Mouse (Mus musculus): ENCODE results near the gene Gm5089.

Gm5089 gene

DNA sequence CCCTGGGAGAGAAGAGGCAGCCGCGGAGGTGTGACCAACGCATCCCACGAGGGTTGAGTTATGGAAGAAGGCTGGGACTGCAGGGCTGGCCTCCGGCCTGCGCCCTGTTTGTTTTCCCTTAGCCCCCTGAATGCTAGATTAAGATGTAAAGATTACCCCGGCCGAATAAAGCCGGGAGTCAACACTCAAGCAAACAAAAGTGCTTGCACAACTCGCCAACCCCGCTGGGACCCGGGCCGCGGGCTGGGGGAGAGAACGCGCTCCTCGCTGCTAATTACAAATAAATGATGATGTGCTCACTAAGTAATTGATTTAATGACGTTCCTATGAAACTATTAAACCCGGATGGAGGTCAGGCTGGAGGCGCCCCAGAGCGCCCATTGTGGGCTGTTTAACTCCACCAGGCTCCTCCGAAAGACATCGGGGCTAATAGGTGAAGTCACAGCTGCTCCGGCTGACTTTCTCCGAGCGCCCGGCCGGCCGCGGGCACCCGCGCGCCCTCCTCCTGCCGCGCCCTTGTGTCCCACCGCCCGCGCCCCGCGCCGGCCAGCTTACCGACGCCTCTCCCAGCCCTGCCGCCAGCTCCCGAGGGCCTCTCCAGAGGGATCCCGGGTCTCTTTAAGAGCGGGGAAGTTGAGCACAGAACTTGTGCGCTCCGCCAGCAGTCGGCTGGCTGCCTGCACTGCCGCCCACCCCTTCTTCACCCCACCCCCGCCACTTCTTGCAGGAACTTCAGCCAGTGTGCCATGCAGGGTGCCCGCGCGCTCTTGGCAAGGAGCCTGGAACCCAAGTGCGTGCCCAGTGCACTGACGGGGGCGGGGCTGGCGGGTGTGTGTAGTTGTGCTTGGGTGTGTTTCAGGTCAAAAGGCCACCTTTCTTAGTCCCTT, at the start of gene Gm5089:
Gene Gm5089 (minus strand): TSS at position 620 of the 887 bp plus-strand sequence.
- DNase-seq, result peak; percentile 66 to 78

DNA sequence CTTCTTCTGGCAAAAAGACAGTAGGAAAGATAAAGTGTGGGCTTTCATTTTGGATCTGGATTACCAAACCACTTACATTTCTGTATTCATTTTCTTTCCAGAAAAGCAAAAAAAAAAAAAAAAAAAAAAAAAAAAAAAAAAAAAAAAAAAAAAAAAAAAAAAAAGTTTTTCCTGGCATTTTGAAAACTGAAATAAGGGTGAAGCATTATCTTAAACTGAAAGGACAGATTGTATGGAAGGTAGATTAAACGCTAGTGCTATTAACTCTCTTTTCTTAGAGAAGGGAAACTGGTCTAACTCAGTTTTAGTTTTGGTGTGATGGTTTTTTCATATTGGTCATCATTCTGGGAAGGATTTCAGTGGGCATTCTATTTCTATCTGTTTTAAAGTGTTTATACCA, 41.1 kb upstream of the Gm5089 start:
- no peak for DNase-seq

DNA sequence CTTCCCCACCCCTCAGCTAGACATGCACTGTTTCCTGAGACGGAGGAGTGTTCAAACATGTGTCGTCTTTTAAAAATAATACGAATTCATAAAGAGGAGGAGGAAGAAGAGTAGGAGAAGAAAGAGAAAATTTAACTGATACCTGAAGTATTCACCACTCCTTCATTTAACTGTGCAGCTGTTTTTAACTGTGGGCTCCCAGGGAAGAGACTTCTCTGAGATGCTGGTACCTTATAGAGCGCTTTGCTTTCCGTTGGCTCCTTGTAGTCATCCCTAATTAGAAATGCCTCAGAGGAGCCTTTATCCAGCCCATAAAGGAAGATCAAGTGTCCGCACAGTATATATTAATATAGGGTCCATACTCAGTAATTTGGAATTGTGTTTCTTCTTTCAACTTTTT, 40.6 kb upstream of the Gm5089 start:
- DNase-seq, result no peak

DNA sequence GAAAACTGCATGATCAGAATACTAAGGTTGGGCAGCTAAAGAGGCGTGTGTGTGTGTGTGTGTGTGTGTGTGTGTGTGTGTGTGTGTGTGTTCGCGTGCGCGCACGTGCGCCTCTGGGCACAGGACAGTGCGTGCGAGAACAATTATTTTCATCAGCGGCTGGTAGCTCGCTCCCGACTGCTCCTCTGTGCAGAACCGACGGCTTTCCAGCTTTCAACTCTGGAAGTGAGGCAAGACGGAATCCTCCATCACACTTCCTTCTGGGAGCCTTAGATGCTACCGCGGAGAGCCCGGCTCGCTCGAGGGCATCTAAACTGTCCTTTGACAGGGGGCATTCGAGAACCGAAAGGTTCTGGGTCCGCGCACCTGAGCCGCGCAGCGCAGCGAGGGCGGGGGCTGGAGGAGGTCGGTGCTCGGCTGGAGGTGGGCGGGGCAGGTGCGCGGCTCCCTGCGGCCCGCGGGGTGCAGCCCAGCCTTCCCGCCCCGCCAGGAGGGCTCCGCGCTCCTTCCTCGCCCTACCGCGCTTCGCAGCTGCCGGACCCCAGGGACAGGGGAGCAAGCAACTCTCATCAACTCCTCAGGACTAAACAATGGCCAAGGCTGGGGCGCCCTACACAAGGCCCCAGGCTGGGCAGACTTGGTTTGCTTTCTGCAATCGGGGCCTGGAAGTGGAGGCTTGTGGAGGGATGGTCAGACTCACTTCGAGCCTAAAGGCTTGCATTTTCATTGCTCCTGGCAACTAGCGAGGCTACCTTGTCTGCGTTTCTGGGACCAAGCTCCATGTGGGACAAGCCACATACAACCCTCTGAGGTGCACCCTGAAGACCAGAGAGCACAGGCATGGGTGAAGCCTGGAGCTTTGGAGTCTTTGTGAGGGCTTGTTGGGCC, 39.8 kb upstream of the Gm5089 start, which contains the start of gene Gm10837:
Gene Gm10837 (plus strand): TSS at position 146 of the 888 bp plus-strand sequence.
- DNase-seq, result no peak

DNA sequence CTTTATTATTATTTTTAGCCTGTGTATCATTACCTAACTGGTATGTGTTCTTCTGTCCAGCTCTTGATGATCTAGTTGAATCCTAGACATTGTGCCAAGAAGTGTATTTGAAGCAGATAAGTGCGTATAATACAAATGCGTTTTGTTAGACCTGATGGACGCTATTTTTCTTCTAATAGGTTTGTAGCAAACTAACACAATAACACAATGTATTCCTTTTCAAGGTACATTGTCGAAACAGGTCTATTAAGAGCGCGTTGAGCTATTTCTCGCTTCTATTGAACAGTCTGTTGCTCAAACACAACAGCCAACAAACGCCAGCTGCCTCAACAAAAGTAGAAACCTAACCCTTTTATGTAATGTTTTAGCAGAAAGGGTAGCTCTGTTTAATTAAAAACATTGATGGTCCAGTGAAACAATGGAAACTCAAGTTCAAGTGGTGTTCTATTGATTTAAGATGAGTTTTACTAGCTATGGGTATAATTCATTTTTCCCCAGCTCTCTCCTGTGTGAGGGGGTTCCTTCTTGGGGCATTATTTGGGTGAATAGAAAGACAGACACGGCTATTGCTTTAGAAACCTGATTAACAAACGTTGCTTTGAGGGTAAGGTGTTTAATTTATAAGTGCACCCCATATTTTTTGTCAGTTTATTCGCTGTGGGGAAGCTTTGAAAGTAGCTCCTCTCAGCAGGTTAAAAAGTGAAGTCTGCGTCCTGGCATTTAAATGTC, 38.9 kb upstream of the Gm5089 start:
- no peak for DNase-seq

DNA sequence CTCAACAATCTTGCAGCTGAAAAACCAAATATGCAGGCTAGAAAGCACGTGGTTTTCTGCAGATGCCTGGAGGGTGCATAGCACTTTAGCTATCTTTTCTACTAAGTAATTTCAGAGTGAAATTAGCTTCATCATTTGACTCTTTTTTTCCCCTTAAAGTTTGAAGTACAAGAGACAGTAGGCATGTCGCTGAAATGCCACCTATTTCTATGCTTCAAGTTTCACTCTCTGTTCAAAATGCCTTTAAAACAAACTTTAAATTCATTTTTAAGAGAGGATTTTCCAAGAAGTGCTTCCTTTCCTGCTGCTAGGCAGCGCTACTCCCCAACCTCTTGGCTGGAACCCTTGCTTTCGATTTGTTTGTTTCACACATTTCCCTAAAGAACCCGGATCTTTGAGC, 38.1 kb upstream of the Gm5089 start:
- DNase-seq, result no peak

DNA sequence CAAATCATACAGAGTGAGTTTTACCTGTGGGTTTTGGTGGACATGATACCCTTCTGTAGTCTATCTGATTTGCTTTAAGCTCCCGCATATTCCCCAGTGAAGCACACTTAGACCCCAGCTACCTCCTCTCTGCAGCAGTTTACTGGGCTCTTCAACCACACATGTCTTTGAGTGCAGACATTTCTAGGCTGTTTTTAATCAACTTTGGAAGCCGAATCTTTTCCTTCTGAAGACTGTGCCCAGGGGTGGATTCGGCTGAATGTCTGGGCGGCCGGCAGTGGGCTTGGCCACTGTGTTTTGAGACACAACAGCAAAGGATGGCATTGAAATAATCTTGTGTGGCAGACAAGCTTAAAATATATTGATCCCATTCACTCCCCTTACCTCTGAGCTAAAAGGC, 36.5 kb upstream of the Gm5089 start:
- DNase-seq, result no peak

DNA sequence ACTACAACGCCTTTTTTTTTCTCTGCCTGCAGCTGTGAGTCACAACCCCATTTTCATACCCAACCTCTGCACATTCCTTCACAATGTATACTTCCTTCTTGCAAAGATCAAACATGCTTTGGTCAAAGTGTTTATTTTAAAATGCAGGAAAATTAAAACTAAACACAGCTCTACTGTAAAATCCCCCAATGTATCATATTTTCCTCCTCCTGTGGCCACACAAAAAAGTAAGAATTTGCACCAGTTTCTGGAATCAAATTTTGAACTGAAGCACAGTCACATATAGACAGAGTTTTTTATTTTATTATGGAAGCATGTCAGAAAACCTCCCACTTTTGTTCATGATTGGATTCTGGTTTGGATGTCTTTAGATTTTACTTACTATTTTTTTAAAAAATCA, 35.7 kb upstream of the Gm5089 start:
- no peak for DNase-seq

DNA sequence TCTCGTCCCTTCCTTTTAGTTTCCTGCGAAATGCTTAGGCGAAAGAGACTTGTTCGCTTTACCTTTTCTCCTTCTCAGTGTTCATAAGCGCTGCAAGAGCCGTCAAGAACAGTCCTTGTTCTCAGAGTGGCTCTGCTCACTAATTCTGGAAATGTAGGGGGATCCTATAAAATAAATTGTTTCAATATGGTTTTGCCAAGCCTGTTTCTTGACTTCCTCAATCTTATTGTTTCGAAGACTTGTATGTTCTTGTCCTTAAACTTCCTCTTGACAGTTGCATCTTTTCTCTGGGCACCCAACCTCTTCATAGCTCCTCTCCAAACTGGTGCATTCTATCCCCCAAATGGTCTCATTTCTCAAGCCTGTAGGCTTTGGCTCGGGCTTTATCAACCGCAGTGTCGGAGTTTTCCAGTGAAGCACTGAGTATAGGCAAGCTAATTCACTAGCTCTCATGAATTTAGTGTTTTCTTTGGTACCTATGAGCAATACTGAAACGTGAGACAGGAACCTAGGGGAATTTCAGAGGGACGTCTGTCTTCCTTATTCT, 34.8 kb upstream of the Gm5089 start:
- DNase-seq, result no peak

DNA sequence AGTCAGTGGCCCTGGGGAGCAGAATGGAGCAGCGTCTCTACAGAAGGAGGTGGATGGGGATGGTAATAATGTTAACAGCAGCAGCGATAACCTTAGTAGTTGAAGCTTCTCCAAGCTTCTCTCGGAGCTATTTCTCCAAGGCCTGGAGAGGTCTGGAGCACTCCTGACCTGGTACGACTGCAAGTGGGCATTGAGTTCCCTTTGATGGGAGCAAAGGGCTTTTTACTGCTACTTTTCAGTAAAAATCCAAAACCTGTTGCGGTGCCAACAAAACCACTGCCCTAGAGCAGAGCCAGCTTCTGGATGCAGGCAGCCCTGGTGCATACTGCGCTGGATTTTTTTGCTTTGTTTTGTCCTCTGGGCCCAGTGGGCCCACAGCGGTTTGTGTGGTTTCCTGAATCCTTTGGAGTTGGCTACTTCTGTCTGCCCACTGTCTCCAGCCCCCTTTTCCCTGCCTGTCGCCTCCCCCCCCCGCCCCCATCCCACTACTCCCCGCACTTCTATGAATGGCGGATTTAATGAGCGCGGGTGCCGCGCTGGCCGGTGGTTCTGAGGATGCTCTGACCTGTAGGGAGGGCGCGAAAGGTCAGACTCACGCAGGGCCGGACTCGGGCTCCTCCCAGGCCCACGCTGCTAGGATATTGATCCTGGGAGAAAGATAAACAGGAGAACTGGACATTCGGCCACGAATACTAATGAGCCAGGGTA, 34.1 kb upstream of the Gm5089 start:
- DNase-seq, result no peak

DNA sequence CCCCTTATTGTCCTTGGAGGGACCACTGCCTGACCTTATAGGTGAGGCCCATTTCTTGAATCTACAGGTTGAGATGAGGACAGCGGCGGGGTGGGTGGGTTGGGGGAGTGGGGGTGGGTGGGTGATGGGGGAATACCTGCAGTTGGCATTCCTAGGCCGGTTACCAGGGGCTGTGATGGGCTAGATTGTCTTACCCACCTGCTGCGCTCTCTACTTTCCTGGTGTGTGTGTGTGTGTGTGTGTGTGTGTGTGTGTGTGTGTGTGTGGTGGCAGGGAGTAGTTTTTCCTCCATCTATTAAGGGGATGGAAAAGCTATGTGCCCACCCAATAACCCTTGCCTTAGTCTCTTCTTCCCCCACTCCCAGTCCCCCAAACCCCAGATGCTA, 33.5 kb upstream of the Gm5089 start:
- no peak for DNase-seq

DNA sequence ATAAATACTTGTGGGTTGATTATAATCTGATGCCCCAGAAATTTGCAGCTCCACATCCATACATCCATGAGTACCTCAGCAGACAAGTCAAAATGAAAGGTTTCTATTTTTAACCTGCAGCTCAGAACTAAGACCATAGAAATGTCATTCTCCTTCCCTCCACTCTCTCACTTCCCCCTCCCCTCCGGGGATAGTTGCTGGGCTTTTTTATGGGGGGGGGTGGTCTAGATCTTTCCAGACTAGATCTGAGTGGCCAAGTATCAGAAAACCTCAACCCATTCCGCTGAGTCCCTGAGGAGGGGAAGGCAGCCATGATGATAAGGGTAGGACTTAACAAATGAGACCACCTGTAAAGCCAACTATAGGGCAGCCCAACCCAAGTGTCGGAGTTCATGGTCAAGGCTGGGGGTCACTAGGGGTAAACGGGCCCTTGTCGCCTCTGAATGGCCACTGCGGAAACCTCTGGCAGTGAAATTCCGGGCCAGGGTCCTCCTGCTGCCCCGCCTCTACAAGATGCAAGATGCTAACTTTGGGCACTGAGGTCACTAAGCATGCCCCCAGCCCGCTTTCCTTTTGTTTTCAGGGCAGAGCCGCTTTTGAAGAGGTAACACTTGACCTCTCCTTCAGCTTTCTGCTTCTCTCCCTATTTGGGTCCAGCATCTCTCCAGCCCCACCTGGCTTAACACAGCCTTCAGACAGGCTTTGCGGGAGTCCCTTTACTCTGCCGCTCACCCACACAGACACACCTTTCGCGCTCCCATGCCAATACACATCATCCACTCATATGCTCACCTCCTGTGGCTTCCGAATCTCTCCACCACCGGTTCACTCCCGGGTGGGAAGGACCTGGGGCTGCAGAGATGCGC, 32.9 kb upstream of the Gm5089 start:
- no peak for DNase-seq

DNA sequence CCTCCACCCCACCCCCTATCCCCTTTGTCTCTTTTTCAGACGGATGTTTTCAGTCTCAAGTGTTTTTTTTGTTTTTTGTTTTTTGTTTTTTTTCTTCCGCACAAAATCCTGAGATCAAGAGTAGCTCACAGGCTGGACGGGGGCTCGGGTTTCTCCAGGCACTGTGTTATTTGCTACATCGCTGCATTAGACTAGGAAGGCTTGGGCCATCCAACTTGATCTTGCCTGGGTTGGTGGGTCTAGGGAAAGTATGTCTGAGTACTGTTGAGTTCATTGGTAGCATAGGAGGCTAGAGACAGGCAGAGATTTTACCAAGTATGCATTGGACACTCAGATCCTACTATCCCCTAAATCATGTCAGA, 32.1 kb upstream of the Gm5089 start:
- DNase-seq, result no peak

DNA sequence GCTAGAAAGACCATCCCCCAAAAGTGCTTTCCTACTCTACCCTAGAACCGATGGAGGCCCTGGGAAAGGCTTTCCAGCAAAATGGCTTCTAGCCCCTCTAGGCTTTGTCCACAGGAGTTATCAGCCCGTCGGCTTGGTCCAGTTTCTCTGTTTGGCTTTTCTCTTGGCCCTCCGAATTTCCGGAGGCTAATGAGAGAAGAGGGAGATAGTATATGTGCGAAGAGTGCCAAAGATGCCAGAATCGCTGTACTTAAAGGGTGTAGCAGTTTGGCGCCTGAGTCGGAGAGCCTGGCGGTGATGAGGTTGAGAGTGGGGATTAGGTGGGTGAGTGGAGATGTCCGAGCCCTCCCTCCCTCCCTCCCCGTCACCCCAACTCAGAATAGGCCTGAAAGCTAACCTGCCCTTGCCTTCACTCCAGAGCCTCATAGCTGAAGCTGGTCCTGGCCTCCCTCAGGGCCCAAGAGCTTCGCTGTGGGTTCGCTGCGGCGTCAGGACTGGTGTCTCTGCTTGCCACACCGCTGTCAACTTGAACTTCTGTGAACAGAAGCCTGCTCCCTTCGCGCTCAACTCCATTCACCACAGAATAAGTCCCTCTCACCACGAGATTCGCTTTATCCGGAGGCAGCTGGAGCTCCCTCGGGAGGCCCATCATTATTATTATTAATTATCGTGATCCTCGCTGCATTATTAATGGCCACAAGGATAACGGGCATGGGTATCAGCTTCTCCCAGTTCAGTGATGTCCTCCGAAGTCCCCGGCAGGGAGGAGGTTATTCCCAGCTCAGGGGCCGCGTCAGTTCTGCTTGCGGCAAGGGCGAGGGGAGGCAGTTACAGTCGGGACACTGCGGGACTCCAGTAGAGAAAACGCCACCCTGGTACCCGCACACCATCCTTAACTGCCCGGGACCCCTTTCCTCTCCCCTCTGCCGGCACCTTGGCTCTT, 31.4 kb upstream of the Gm5089 start:
- DNase-seq, result no peak

DNA sequence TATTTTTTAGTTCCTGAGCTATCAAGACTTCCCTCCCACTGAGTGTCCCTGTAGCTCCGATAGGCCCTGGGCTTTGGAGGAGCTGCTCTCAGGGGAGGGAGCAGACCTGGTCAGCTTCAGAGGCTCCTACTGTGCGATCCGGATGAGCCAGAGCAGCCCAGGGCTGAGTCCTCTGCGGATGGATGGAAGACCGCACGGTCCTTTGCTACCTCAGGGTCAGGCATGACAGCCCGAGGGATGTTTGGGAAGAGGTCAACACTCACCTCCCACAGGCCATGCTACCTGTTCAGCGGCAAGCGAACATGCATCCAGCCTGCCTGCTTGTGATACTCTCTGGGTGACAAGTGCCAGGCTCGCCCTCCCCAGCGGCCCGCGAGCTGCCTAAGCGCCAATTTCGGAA, 30.3 kb upstream of the Gm5089 start:
- no peak for DNase-seq

DNA sequence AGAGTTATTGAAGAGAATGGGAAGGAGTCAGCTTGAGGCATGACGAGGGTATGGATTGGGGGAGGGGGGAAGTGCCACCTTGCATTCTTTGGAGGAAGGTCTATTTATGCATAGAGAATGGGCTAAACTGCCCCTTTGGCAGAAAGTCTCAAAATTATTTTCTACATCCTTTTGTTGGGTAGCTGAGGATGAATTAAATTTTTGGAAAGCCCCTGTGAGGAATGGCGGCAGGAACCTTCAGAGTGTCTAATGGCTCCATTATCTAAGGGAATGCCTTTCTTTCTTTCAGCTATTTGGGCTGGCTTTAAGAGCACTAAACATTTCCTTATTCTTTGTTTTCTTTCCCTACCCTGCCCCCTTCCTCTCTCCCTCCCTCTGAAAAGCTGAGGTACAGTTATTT, 29.4 kb upstream of the Gm5089 start:
- DNase-seq, result no peak

DNA sequence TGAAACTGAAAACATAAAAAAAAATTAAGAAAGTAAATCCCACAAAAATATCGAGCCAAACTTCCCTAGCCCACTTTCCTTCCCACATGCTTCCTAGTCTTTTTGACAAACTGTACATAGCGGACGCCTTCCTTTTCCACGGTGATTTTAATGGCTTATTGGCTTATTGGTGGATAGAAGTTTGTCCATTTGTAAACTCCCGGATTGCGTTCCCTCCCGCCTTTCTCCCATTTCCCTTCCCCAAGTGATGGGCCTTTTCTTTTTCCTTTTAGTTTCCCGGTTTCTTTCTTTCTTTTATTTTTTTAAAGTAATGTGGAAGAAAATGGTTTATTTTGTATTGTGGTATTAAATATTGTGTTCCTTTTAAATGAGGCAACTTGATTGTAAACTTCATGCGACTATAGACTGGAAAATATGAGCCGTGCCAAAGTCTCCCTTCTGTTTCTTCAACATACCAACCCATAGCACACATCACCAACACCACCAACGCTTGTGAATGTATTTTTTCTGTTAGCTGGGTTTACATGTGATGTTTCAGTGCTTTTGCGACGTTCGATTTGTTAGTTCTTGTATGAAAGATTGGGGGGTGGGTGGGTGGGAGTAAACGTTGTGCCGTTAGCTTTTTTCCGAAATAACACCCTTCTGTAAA, 28.7 kb upstream of the Gm5089 start:
- DNase-seq, result no peak

DNA sequence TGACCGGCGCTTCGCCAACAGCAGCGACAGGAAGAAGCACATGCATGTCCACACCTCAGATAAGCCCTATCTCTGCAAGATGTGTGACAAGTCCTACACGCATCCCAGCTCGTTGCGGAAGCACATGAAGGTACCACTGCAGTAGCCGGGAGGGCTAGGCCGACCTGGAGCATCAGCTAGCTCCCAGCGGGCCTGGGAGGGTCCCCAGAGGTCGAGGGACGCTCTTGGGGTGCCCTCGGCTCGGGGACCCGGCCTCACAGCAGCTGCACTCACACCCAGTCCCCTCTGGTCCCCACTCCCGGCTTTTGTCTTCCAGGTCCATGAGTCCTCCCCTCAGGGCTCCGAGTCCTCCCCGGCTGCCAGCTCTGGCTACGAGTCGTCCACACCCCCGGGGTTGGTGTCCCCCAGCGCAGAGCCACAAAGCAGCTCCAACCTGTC, 27.7 kb upstream of the Gm5089 start:
- no peak for DNase-seq

DNA sequence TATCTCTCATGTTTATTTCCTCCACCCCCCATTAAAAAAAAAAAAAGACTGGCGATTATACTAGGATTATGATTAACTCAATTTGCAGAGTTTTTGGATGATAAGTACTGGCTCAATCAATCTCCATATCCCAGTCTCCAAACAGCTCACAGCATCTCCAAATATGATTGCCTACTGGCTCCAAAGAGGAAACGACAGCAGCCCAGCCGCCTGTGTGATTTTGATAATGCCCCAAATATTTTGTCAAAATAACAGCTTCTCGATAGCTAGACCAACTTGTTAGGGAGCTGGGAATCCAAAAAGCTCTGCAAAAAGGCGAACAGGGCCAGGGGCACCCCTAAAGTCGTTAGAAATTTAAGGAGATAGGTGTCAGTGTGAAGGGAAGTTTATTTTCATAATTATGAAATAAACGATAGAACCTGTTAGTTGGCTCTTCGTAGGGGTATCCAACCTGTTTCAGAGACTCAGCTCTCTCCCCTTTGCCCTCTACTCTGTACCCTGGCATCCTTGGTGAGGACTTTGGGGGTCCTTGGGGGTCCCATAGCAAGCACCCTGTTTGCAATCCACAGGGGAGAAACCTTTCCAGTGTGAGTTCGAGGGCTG, 27.2 kb upstream of the Gm5089 start:
- no peak for DNase-seq
